Mouse (Mus musculus) myocyte (in vitro differentiated cells): ENCODE data around the gene Smg9.

ENCODE experiments used
- CEBPB ChIP-seq: IDR thresholded peaks from 2 replicates; pipeline ENCODE4 v1.6.1; 2011; ENCODE audit warnings: mild to moderate bottlenecking, moderate library complexity; ENCODE audit not compliant: poor library complexity, insufficient read depth, severe bottlenecking
- MAX ChIP-seq: IDR thresholded peaks from one replicate; pipeline ENCODE4 v1.6.1; 2011; ENCODE audit warnings: low read depth, mild to moderate bottlenecking, control low read depth
- POLR2A ChIP-seq: IDR thresholded peaks from one replicate; pipeline ENCODE4 v1.6.1; 2011; ENCODE audit warnings: low read depth, mild to moderate bottlenecking, control low read depth, moderate library complexity; ENCODE audit not compliant: insufficient read length

DNA sequence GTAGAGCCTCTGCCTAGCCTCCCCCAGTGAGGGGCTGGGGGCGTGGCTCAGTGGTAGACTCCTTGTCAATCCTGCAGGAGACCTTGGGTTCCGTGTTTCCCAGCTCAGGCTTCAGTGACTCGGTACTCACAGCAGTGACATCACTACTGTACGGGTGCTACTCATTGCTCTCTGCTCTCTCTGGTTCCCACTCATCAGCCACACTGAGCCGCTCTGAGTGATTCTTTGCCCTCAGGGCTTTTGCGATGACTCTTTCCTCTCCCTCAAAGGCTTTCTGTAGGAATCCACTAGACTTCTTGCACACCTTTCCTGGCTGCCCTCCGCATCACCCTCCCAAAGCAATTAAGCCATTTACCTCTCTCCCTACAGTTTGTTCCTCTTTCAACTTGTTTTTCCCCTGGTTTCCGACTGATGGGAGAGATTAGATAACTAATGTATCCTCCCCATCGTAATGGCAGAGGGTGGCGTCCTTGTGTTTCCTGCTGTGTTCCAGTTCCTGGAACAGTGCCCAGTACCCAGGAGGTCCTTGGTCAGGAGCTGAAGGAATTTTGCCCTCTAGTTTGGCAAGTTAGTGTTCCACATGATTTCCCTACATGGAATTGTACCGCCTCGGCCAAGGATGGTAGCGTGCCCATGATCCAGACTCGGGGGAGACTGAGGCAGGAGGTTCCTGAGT, 62.1 kb downstream of the Smg9 start:
- TF ChIP-seq MAX (no peak), POLR2A (no peak), CEBPB (no peak)
